Mouse (Mus musculus) bone marrow, adult 2 months (tissue): ENCODE data around the gene Pts.

ENCODE experiments used
- CTCF ChIP-seq: fragments of 200-500 bp; IDR thresholded peaks from 2 replicates; pipeline ENCODE4 v1.5.1; 2011; ENCODE audit warnings: low read length, control low read depth; ENCODE audit not compliant: control insufficient read depth, insufficient read depth
- POLR2A ChIP-seq: fragments of 200-500 bp; IDR thresholded peaks from 2 replicates; pipeline ENCODE4 v1.6.1; 2011; ENCODE audit warnings: low read depth, mild to moderate bottlenecking, control low read depth, low read length, borderline replicate concordance; ENCODE audit not compliant: control insufficient read depth

GRCm38 (mm10) chr9:50491531-50492045, 36.9 kb downstream of the Pts start:
- TF ChIP-seq POLR2A (no peak), CTCF (no peak)
